Mouse (Mus musculus) retina, postnatal 1 day (tissue): Measurements from ENCODE around the gene Gm19345.

Experiments
- DNase-seq: peaks from one replicate; pipeline ENCODE4 v3.0.0-alpha.2; 2012

The Gm19345 gene

GRCm38 (mm10) chr7:19830682-19831156 lies 21.1 kb upstream of the Gm19345 start:
- peak; percentile 42 for DNase-seq

GRCm38 (mm10) chr7:19831837-19832236 lies 20.0 kb upstream of the Gm19345 start:
- DNase-seq: no peak

- DNase-seq: no peak
Measured at GRCm38 (mm10) chr7:19834055-19834454, 17.7 kb upstream of the Gm19345 start.

- DNase-seq: no peak
Measured at GRCm38 (mm10) chr7:19836843-19837242, 15.0 kb upstream of the Gm19345 start.

- no peak for DNase-seq
Measured at GRCm38 (mm10) chr7:19840371-19840770, 11.4 kb upstream of the Gm19345 start.

GRCm38 (mm10) chr7:19840936-19841335 lies 10.9 kb upstream of the Gm19345 start:
- DNase-seq: no peak

GRCm38 (mm10) chr7:19841686-19842413 lies 10.0 kb upstream of the Gm19345 start:
- no peak for DNase-seq

- no peak for DNase-seq
Measured at GRCm38 (mm10) chr7:19842885-19843504, 8.8 kb upstream of the Gm19345 start.

- peak; percentile 64 for DNase-seq
Measured at GRCm38 (mm10) chr7:19843561-19843960, 8.2 kb upstream of the Gm19345 start.

- no peak for DNase-seq
Measured at GRCm38 (mm10) chr7:19844521-19845171, 7.2 kb upstream of the Gm19345 start.

- DNase-seq: no peak
Measured at GRCm38 (mm10) chr7:19853526-19853925, 1.7 kb downstream of the Gm19345 start.

- no peak for DNase-seq
Measured at GRCm38 (mm10) chr7:19855663-19856062, 3.9 kb downstream of the Gm19345 start.

GRCm38 (mm10) chr7:19856283-19856682 lies 4.5 kb downstream of the Gm19345 start:
- DNase-seq: no peak

GRCm38 (mm10) chr7:19859740-19860139 lies 7.9 kb downstream of the Gm19345 start:
- no peak for DNase-seq

GRCm38 (mm10) chr7:19861199-19861598 lies 9.4 kb downstream of the Gm19345 start, which contains the start of gene Ceacam16:
TSS of gene Ceacam16 (minus strand) at chr7:19861299.
- no peak for DNase-seq

- DNase-seq: no peak
Measured at GRCm38 (mm10) chr7:19864241-19864640, 12.4 kb downstream of the Gm19345 start.

GRCm38 (mm10) chr7:19865246-19866036 lies 13.6 kb downstream of the Gm19345 start:
- no peak for DNase-seq

GRCm38 (mm10) chr7:19866490-19866889 lies 14.7 kb downstream of the Gm19345 start:
- DNase-seq: no peak

- DNase-seq: no peak
Measured at GRCm38 (mm10) chr7:19867751-19868399, 16.1 kb downstream of the Gm19345 start.

- DNase-seq: no peak
Measured at GRCm38 (mm10) chr7:19871137-19871621, 19.4 kb downstream of the Gm19345 start.

GRCm38 (mm10) chr7:19871943-19872601 lies 20.3 kb downstream of the Gm19345 start:
- DNase-seq: peak; percentile 18
